Mouse (Mus musculus) small intestine, adult 2 months (tissue): Measurements from ENCODE around the gene Cdc42ep3. TPM values are rescaled to one million over a fixed set of nuclear protein-coding genes. Genes with fewer than 3 reads are reported as not detected.

Source experiments
- H3K27ac ChIP-seq: fragments of 200-500 bp; 2 replicates; pipeline ENCODE4 v1.5.1; 2012; ENCODE audit warnings: low read depth, low read length, control low read depth, inconsistent platforms; ENCODE audit not compliant: insufficient read depth
- H3K27me3 ChIP-seq: fragments of 200-500 bp; 2 replicates; pipeline ENCODE4 v1.6.1; 2012; ENCODE audit warnings: mild to moderate bottlenecking, moderate library complexity, low read length, inconsistent platforms; ENCODE audit not compliant: control insufficient read depth, insufficient read depth
- H3K36me3 ChIP-seq: fragments of 200-500 bp; 2 replicates; pipeline ENCODE4 v1.6.1; 2012; ENCODE audit warnings: mild to moderate bottlenecking, low read length, control low read depth, inconsistent platforms; ENCODE audit not compliant: control insufficient read depth, insufficient read depth
- H3K4me1 ChIP-seq: fragments of 200-500 bp; 2 replicates; pipeline ENCODE4 v1.6.1; 2012; ENCODE audit warnings: low read length, inconsistent platforms, mixed read lengths; ENCODE audit not compliant: control insufficient read depth, insufficient read depth, insufficient read length
- H3K4me3 ChIP-seq: fragments of 200-500 bp; 2 replicates; pipeline ENCODE4 v1.5.1; 2012; ENCODE audit warnings: low read depth, mild to moderate bottlenecking, control low read depth, inconsistent platforms, low read length, moderate library complexity
- CTCF ChIP-seq: fragments of 200-500 bp; IDR thresholded peaks from 2 replicates; pipeline ENCODE4 v1.5.1; 2012; ENCODE audit warnings: low read depth, mild to moderate bottlenecking, control low read depth, inconsistent platforms, low read length, moderate library complexity, mixed read lengths; ENCODE audit not compliant: insufficient replicate concordance, insufficient read length; ENCODE audit errors: extremely low read depth
- POLR2A ChIP-seq: fragments of 200-500 bp; IDR thresholded peaks from 2 replicates; pipeline ENCODE4 v1.6.1; 2012; ENCODE audit warnings: low read depth, mild to moderate bottlenecking, control low read depth, inconsistent platforms, low read length, moderate library complexity
- WGBS: fragments of 180-500 bp; shearing (Covaris S2); methylation state at CpG from one replicate; pipeline ENCODE4 v1.1.7; 2018; 5-methylcytosine and 5-hydroxymethylcytosine counted together
- polyA plus RNA-seq: library from polyadenylated mRNA; depleted of rRNA; stranded (reverse); fragments of >200 nt; gene quantifications from 2 replicates; pipeline ENCODE4 v1.2.3, GENCODE M21; 2012

Gene Cdc42ep3
- polyA plus RNA-seq, 1 experiment = 4.4 TPM

DNA sequence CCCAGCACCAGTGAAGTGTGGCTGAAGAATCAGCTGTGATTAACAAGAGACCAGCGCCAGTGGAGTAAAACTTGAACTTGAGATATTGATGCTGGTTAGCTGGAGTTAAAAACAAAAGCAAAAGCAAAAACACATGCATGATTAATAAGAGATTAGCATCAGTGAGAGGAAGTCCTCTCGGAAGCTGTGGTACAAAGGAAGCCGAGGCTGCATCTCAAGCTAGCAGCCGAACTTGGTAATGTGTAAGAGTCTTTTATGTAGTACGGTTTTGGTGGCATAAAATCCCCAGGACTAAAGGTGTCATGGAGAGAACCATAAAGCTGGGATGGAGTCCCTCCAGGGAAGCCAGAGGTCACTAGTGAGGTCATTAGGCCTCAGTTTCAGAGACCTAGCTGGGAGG, 24.3 kb upstream of the Cdc42ep3 start:
- TF ChIP-seq CTCF (no peak), POLR2A (no peak)
- Histone ChIP-seq H3K27me3 (no peaks in the 10 kb centered on the region), H3K4me3 (no peak overlapping the region), H3K27ac (0 out of 2 replicates have a peak overlapping the region, but pooled peaks have one; percentile 37), H3K4me1 (no peaks in the 10 kb centered on the region), H3K36me3 (no peaks in the 10 kb centered on the region)
- 64% methylated on average over 5 of the region's 5 CpGs for WGBS

DNA sequence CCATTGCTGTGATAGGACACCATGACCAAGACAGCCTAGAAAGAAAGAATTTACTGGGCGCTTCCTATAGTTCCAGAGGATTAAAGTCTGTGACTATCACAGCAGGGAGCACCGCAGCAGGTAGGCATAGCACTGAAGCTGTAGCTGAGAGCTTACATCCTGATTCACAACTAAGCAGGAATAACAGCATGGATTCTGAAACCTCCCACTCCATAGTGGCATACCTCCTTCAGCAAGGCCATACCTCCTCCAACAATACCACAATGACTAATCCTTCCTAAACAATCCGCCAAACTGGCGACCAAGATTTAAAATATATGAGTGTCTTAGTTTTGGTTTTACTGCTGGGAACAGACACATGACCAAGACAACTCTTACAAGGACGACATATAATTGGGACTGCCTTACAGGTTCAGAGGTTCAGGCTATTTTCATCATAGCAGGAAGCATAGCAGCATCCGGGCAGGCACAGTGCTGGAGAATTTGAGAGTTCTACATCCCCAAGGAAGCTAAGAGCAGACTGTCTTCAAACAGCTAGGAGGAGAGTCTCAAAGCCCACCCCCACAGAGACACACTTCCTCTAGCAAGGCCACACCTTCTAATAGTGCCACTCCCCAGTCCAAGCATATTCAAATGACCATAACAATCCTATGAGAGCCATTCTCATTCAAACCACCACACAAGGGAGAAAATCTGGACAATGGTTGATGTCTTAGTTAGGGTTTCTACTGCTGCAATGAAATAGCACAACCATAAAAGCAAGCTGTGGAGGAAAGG, 21.7 kb upstream of the Cdc42ep3 start:
- no peak for TF ChIP-seq POLR2A
- no peak for TF ChIP-seq CTCF
- Histone ChIP-seq H3K27ac (no peak overlapping the region), H3K27me3 (no peaks in the 10 kb centered on the region), H3K4me1 (no peaks in the 10 kb centered on the region), H3K36me3 (no peaks in the 10 kb centered on the region), H3K4me3 (no peak overlapping the region)
- WGBS = 75% methylated on average over 6 of the region's 6 CpGs

DNA sequence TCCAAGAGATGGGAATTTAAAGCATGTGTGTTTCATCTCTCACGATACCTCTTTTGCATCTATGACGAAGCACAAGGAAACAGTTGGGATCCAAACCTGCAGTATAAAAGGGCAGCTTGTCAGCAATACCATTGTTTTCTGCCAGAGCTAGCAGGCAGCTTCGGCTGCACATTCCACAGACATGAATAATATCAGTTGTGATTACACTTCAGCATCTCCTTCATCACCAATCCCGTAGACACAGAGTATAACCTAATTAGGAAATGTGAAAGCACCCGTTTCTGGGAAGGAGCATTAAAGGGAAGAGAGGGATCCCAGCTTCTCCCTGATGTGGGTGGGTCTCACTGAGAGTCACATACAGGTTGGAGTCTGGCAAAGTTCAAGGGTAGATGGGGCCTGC, 18.1 kb upstream of the Cdc42ep3 start:
- no peak overlapping the region for H3K4me3 ChIP-seq
- H3K36me3 ChIP-seq = no peaks in the 10 kb centered on the region
- 54% methylated on average over 5 of the region's 5 CpGs for WGBS
- no peaks in the 10 kb centered on the region for H3K27me3 ChIP-seq
- TF ChIP-seq CTCF = no peak
- no peak for TF ChIP-seq POLR2A
- H3K4me1 ChIP-seq = no peaks in the 10 kb centered on the region
- 0 out of 2 replicates have a peak overlapping the region, but pooled peaks have one; percentile 15 for H3K27ac ChIP-seq

DNA sequence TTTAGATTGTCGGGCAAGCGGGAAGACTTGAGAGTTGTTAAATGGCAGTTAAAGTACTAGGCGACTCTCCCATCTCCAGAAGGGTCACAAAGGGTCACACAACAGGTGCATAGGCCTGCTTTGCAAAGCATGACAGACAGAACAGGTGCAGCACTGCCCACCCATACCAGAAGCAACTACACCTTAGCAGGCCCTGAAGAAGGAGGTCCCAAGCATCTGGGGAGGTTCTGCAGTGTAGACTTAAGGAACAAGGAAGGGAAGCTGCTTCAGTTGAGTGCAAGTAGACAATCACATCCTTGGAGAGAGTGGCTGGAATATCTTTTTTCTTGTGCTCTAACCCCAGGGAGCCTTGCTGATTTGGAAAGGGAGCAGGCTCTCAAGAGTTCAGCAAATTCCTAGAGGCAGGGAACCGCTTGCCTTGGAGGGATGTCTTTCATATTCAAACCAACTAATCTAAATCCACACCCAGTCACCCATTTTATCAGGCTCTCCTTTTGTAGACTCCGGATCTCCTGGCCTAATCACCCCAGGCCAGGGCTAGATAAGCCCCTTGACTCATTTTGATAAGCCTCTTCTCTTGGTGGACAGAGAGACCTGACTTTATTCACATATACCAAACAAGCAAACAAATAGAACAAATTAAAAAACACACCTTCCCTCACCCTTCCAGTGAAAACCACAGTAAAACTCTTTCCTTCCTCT, 10.0 kb upstream of the Cdc42ep3 start:
- no peaks in the 10 kb centered on the region for H3K36me3 ChIP-seq
- 35% methylated on average over 5 of the region's 5 CpGs for WGBS

GRCm38 (mm10) chr17:79356071-79356601, 1.2 kb upstream of the Cdc42ep3 start:
- Histone ChIP-seq H3K27me3 (peaks cover 14% of the 10 kb centered on the region), H3K4me3 (peak overlapping the region; percentile 74), H3K4me1 (peaks cover 5% of the 10 kb centered on the region; the same call in 1 of the 2 replicates), H3K27ac (peak overlapping the region; percentile 60; the same call in 1 of the 2 replicates), H3K36me3 (no peaks in the 10 kb centered on the region)
- no peak for TF ChIP-seq POLR2A
- TF ChIP-seq CTCF = no peak
- 9% methylated on average over 24 of the region's 24 CpGs for WGBS

More for the DNA sequence above, 10.0 kb upstream of the Cdc42ep3 start:
- Histone ChIP-seq H3K4me1 (no peaks in the 10 kb centered on the region), H3K27ac (no peak overlapping the region), H3K27me3 (no peaks in the 10 kb centered on the region), H3K4me3 (no peak overlapping the region)
- TF ChIP-seq POLR2A (no peak), CTCF (no peak)

DNA sequence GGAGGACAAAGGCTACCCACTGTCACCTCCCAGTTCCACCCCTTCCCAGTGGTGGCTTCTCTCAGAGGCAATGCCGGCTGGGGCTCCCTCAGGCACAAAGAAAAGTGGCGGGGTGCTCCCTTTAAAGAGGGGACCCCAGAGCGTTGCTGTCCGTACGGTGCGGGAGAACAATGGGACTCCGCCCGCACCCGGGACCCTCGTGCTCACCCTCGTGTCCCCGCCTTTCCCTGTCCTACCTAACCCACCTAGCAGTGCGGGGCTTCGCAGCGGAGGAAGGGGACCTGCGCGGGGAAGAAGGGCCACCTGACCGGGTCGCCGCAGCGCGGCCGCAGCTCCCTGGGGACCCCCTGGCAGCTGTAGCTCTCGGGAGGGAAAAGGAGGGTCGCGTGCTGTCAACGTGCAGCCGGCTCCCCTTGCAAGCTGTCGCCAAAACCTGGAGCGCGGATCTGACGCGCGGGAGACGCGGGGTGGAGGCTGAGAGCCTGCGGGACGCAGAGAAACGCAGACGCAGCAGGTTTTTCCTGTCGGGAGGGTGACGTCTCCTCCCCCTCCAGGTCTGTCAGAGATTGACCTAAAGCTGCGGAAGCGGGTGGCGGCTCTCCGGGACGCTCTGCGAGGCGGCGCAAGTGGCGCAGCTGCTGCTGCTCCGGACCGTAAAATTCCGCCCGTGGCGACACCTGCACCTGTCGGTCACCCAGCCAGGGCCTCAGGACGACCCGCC, 540 bp upstream of the Cdc42ep3 start:
- H3K27me3 ChIP-seq = peaks cover 14% of the 10 kb centered on the region
- WGBS = under 1% methylated on average over 59 of the region's 59 CpGs
- H3K36me3 ChIP-seq = no peaks in the 10 kb centered on the region
- peak overlapping the region; percentile 74 for H3K4me3 ChIP-seq
- H3K4me1 ChIP-seq = peaks cover 5% of the 10 kb centered on the region; the same call in 1 of the 2 replicates
- H3K27ac ChIP-seq = peak overlapping the region; percentile 60
- no peak; the same call in 1 of the 2 replicates for TF ChIP-seq POLR2A
- TF ChIP-seq CTCF = no peak
